Mouse (Mus musculus) c-Kit-positive CD71-negative TER-119-negative erythroid progenitor cells, embryonic 14.5 days (primary cell): ENCODE measurements at regions not wholly inside any gene's neighbourhood (a gene's known extent, or its start where the extent isn't known, plus 50 kb on each side); places are given as distances from the start of the nearest gene placed in this dataset.

Experiments
- DNase-seq: peaks from one replicate; pipeline ENCODE4 v3.0.0-alpha.2; 2013; ENCODE audit warnings: low read depth

DNA sequence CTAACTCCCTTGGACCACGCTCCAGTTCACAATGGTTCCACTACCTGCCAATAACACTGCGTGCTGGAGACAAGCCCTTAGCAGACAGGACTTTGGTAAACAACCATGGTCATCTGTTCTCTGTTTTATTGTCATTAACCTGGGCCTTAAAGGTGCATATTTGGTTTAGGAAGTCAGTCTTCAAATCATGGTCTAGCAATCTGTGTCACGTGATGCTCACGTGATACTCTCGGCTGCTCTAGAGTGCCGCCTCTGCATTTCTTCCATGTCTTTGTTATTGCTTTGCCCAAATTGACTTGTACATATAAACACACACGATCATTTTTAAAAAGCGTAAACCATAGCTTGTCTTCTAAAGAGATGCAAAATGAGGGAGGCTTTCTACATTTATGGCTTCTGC, 139.8 kb upstream of the 4930535I16Rik start:
- DNase-seq: no peak

DNA sequence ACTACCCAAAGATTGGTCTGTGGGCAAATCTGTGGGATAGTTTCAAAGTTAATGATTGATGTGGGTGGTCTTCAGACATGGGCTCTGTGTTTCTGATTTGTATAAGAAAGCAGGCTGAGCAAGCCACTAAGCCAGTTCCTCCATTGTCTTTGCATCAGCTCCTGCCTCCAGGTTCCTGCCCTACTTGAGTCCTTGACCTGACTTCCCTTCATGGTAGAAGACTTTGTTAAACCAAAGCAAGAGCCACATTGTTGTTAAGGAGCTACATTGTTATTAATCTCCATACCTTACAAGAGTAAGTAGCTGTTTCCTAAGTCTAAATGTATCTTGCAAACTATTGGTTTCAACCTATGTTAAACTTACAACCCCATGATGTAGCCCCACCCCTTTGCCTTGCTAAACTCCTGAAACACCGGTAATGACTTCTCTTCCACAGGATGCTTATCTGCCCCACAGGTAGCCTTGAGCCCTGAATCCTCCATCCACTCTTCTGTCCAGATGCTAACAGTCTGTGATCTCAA, 136.5 kb upstream of the 4930535I16Rik start:
- no peak for DNase-seq

DNA sequence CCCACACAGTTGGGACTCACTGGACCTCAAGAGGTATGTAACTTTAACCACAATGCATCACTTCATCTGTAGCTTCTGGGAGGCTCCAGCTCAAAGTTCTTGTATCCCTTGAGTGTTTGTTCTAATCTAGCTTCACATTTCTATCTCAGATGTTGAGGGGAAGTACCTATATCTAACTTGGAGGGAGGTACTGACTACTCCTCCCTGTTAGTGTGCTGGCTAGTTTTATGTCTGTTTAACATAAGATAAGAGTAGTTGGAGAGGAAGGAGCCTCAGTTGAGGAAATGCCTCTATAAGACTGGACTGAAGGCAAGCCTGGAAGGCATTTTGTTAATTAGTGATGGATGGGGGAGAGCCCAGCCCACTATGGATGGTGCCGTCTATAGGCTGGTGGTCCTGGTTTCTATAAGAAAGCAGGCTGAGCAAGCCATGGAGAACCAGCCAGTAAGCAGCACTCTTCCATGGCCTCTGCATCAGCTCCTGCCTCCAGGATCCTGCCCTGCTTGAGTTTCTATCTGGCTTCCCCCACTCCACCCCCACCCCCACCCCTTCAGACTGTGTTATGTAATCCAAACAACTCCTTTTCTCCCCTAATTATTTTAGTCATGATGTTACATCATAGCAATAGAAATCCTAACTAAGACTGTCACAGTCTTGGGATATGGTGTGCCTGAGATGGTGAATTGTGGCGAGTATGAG, 135.7 kb upstream of the 4930535I16Rik start:
- DNase-seq: no peak

DNA sequence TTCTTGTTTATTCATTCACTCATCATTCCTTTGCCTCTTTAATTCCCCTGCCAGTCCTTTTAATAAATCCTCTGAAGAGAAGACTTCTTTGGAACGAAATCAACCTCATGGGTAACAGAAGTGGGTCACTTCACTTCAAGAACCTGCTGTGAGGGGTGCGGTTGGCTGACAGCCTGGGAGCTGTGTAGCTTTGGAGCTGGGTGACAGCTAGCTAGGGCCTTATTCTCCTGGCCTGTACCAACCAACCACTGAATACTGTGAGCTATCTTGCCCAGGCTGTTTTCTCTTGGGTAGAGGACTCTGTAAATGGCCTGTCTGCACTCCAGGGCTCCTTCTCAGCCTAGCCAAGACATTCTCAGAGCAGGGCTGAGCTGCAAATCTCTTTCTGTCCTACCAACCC, 134.6 kb upstream of the 4930535I16Rik start:
- no peak for DNase-seq

DNA sequence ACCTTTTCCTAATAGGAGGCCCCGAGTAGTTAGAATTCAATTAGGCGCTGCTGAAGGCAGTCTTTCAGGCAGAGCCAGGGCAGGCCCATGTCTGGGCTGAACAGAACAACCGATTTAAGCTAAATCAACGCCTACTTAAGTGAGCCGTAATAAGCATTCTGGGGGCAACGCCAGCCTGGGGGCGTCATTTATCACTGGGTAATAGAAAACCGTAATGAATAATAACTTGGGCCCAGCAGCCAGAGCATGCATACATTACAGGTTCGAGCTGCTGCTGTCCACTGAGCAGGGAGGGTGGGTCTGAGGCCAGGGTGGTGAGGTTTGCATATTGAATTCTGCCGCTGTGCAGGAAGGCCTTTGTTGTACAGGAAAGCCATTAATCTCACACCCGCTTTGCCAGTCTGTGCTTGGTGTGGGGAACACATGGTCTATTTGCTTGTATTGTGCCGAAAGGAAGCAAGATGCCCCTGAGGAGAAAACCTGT, 130.6 kb upstream of the 4930535I16Rik start:
- DNase-seq: no peak

DNA sequence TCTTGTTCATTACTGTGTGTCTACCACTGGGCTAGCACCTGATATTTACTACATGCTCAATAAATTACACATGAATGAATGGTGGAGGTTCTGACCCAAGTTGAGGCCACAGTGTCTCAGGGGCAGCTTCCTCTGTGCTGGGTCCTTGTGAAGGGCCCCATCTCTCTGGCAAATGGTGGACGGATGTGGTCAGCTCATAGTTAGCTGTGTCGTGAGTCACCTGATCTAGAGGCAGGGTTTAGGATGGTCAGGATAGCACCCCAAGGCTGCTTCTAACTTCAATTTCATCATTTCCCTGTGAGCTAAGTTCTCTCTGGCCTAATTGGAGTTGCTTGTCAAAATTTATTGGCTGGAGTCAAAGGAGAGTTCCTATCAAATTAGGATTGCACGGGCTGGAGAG, 130.1 kb upstream of the 4930535I16Rik start:
- no peak for DNase-seq

DNA sequence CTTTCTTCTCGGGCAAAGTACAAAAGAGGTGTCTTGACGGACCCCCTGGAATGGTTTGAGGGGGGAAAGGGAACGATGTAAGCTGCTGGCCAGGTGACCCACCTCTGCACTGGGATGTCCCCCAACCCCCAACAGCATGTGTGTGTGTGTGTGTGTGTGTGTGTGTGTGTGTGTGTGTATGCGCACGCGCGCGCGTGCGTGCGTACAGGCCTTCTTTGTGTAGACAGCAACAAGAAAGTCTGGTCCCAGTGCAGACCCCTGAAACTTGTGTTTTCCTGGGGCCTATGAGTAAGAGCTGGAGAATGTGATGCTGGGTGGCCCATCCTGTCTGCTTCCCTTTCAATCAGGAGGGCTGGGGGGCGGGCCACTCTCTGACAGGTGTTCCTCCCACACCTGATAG, 118.7 kb upstream of the 4930535I16Rik start:
- no peak for DNase-seq

DNA sequence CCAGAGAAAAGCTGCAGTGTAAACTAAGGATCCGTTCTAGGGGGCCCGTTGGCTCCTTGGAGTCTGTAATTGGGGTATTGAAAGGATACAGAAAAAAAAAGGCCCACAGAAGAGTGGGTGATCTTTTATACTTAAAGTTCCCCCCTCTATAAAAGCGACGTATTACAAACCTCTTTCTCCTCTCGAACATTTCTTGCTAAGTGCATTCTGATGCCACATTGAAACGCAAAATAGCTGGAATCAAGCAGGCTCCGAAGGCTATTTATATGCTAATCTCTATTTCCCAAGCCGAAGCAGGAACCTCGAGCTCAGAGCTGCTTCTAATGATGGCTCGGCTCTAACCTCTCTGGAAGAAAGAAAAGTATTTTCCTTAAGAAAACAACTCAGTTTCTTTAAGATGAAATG, 117.8 kb upstream of the 4930535I16Rik start:
- DNase-seq: no peak

DNA sequence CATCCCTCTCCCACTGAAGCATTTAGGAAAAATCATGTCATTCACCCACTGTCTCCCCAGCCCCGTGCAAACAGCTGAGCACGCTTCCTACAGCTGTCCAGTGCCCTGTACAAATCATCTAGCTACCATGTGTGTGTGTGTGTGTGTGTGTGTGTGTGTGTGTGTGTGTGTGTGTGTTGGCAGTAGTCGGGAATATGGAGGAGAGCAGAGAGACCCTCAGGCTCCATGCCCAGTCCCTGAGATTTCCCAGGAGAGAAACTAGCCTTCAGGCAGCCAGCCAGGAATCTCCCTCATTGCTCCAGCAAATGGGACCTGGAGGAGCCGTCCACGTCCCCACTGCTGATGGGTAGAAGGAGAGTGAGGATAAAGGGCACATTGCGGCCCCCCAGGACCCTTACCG, 117.4 kb upstream of the 4930535I16Rik start:
- DNase-seq: no peak

DNA sequence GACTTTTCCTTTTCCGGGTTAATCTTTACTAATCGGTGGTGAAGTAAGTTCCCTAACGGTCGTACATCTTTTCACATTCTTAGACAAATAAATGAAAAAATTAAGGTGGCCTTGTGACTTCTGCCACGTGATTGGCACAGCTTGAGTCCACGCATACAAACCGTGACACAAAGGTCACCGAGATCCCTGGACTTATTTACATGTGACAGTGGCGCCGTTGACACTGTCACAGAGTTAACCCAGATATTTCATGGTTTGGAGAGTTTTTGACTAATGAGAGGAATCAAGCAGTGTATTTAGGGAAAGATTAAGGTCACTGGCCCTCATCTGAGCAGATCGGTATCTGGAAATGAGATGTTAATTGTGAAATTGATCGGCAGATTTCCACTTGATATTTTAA, 110.2 kb upstream of the 4930535I16Rik start:
- DNase-seq: no peak

DNA sequence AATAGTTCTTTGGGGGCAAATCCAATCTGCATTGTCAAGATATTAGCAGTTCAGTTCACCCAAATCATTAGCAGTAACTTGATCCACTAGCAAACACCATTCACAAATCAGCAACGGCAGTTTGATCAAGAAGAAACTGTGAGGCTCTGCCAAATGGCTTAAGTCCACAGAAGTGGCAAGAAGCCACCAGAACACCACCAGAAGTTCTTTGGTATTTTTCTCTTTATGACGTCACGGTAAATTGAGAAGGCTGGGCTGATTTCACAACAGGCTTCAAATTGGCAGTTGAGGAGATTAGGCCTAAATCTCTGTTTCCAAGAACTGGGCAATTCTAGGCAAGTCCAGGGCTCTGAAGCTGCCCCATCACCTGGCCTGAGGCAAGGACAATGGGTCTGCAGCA, 98.6 kb upstream of the 4930535I16Rik start:
- no peak for DNase-seq

DNA sequence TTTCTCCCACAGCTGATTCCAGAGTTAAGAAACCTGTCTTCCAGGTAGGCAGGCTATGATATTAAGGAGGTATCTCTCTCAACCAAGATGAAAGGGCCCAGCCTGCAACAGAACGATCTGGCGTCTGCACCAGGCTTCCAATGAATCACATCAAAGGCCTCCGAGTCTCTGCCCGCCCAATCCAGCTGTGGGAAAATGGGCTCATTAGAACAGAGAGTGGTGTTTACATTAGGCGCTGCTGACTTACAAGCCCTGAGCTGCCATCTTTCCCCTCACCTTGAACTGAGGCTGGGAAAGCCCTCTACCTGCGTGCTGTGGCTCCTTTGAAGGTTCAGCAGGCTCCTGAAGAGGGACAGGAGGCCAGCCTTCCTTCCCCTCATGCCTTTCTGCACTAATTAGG, 97.5 kb upstream of the 4930535I16Rik start:
- DNase-seq: no peak

DNA sequence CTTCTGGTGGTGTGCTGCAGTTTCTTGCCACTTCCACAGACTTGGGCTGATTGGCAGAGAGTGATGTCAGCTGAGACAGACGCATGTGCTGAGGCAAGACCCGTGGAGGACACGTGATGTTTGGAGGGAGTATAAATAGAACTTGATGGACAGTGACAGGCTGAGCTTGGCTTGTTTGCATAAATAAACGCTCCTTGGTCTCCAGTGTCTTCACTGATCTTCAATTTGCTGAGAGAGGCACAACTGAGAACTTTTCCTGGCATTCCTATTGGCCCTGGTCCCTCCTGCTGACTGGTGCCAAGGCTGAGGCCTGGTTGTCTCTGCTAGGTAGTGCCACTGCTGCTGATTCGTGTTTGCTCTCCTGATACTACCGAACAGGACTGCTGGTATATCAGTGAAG, 94.6 kb upstream of the 4930535I16Rik start:
- DNase-seq: no peak

DNA sequence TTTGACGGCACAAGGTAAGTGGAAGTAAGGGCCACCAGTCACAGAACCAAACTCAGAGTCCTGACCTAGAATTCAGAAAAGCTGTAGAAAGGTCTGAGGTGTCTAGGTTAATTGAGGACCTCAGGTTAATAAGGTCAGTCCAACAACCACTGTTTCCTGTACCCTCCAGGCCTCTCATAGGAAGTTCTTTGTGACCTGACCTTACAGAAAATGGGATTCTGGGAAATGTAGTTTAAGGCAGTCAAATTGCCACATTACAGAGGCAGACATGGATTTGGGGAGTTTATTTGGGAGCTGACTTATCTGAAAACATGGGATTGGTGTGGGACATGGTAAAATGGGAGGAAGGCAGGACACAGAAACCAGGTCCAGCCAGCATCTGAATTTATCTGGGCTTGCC, 90.9 kb upstream of the 4930535I16Rik start:
- no peak for DNase-seq

DNA sequence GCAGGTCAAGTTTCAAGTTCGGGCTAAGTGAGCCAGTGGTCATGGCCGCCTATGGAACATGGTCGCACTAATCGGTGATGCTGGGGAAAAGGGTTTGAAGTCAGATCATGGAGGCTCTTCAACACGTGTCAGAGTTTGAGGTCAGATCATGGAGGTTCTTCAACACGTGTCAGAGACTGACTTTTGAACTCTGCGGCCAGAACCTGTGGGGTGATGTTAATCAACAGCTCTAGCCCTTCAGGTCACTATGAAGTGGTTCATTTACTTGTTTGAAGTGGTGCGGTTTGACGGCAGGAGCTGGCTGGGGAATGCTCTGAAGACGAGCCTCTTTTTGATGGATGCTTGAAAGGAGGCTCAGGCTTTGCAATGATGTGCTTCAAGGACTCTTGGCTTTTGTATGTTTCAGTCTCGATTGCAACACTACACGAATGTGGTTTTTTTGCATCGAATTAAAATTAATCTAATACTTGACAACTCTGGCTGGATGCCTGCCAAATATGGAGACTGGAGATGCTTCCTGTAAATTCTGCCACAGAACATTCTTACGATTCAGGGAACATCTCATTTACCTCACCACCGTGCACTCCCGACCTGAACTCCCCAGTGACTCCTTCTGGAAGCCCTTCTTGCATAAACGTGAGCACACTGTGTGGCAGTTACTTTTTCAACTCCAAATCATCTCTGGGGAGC, 87.9 kb upstream of the 4930535I16Rik start:
- DNase-seq: no peak

DNA sequence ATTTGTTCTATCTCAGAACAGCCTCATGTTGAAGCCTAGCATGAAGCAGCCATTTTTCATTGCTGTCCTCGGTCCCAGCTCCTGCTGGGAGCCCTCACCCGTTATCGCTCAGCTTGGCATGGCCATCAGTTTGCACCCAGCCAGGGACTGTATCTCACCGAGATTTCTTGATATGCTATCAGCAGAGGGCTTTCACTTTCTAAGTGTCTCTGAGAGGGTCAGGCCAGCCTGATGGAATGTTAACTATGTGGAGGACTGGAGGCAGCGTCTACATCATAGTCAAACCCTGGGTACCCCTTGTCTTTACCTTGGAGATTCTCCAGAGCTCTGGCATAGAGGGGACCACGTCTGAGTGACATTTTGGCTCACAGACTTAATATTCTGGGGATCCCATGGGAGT, 84.9 kb upstream of the 4930535I16Rik start:
- no peak for DNase-seq

DNA sequence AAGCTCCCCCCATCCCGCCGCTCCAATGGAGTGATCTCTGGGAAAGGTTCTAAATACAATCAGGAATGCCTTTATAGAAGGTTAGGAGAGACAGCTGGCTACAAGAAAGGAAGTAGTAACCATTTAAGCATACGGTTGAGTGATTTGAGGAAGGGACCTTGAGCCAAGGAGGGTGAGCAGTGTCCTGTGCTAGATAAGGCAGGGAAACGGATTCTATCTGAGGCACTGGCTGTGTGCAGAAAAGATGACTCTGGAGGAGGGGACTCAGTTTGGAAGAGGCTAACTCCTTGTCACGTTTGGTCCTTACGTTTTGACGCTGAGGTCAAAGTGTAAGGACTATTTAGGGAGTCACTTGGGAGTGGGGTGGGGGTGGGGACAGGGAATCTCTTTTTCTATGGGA, 84.3 kb upstream of the 4930535I16Rik start:
- DNase-seq: no peak

DNA sequence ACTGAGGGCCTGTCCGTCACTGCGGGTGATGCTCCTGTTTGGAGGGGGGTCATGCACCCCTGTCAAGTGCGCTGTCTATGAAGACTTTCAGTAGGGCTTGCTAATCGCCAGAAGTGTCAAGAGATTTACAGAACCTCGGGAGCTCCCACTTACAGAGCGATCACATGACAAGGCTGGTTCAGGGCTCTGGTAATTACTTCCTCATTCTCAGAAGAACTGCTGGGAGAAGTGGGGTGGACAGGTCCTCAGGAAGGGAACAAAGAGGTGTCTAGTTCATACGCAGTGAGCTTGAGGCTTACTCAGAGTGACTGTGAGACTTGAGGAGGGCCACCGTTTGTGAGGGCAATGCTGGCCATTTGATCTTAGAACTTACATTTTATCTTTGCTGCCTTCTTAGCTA, 78.0 kb upstream of the 4930535I16Rik start:
- DNase-seq: no peak

DNA sequence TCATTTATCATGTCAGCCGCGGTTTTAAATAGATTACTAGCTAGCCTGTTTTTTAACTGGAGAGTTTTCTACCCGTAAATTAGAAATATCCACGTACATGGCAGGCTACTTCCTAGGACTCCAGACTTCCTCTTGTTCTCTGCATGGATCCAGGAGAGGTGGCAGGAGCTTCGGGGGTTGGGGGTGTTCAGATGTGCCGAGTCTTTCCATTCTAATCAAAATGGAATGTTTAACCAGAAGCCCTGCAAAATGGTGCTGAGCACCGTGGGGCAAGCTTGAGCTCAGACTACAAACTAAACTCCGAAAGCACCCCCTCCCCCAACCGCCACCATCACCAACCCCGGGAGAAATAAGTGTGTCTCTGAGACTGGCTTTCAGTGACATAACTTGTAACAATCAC, 73.4 kb upstream of the 4930535I16Rik start:
- DNase-seq: no peak

DNA sequence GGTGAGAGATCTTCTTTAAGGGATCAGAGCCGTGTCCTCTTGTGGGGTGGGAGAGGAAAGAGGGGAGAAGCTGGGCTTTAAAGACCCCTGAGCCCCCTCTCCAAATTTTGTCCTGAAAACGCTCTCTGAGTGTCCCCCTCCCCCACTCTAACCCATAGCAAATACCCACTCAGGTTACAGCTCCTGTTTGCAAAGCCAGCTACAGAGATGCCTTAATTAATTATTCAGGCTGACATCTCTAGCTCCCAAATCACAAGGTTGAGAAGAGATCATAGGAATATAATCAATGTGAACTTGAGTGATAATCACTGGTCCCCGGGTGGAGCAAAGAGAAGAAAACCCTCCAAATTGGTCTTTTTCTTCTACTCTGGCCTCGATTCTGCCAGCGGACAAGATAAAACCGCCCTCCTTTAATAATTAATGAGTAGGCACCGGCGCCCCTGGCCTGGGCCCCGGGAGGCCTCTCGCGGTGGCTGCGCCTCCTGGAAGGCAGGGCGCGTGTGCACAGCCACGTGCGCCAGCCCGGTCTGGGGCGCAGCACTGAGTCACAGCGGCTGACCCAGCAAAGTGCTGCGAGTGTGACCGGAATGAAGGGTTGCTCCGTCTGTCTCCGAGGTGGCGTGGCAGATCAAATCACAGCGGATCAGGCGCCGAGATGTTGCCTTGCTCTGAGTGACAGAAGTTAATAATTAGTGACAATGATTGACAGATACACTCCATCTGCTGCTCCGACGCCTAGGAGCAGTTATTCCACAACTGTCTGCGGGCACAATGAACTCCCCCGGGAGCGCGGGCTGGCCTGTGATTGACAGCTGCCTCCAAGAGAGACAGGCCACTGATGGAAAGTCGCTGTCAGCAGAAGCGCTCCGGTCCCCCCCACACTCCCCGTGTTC, 72.7 kb upstream of the 4930535I16Rik start:
- peak; percentile 8 for DNase-seq
